Mouse (Mus musculus) monocyte, adult 59 days (primary cell): Measurements from ENCODE around the gene Mrpl10. TPM values are rescaled to one million over a fixed set of nuclear protein-coding genes. Genes with fewer than 3 reads are reported as not detected.

Experiments
- total RNA-seq, 2 experiments: library from RNA; stranded (reverse); gene quantifications; one replicate each; pipeline ENCODE4 v1.2.4; 2023

Gene Mrpl10
- total RNA-seq = 10 to 100 TPM; 38.5 to 41.1 TPM

DNA sequence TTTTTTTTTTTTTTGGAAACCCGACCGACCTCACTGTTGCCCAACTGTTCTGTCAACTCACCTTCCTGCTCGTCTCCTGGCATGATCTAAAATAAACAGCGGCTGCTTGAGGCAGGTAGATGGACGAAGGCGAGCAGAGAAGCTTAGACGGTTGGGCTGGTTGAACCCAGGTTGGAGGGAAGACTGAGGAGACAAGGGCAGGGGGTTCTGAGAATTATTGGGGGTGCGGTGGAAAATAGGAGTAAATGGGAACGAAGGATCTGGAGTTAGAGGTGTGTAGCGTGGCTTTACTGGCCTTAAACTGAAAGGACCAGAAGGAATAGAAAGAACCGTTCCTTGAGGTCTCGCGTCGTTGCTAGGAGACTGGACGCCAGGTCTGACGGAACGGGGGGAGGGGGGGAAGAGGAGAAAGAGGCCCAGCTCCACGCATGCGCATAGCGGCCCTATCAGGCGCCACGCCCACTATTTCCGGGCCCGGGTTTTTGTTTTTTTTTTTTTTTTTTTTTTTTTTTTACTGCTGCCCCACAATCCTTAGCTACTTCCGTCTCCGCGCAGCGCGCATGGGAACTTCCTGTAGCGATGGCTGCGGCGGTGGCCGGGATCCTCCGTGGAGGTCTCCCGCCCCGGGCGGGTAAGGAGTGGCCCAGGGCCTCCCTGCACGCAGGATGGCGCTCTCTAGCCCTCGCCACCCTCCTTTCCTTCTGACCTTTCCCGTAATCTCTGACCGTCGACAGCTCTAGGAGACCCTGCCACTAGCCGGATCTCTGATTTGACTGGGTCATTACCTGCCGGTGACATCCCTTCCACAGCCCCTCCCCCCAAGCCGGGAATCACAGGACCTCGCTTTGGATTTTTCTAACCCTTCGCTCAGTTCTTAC, at the start of gene Mrpl10, which contains the start of gene Lrrc46:
TSS of gene Mrpl10 (plus strand) at position 539 of the 878 bp plus-strand sequence.
TSS of gene Lrrc46 (minus strand) at position 386 of the 878 bp plus-strand sequence.

DNA sequence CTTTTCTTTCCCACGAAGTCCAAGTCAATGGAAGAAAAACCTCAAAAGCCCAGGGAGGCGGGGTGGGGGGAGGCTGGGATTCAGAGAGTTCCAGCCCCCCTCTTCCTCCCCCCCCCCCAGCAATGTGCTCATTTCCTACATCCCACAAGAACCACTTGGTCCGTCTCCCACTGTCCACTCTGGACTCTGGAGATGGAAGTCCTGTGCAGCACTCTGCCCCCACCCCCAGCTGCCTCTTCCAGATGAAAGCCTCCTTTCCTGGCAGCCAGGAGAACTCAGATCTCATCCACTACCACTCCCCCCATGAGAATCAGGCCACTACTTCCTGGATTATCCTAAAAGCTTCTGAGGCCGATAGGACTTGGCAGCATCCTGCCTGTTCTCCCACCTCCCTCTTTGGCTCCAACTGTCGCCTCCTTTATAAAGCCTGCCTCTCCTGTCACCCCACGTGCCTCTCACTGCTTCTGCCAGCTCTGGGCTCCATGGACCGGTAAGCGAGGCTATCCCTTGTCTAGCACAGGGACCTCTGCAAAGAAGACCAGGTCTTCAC, 28.2 kb upstream of the Mrpl10 start, which contains the start of gene Sp6:
TSS of gene Sp6 (plus strand) at position 274 of the 550 bp plus-strand sequence.

DNA sequence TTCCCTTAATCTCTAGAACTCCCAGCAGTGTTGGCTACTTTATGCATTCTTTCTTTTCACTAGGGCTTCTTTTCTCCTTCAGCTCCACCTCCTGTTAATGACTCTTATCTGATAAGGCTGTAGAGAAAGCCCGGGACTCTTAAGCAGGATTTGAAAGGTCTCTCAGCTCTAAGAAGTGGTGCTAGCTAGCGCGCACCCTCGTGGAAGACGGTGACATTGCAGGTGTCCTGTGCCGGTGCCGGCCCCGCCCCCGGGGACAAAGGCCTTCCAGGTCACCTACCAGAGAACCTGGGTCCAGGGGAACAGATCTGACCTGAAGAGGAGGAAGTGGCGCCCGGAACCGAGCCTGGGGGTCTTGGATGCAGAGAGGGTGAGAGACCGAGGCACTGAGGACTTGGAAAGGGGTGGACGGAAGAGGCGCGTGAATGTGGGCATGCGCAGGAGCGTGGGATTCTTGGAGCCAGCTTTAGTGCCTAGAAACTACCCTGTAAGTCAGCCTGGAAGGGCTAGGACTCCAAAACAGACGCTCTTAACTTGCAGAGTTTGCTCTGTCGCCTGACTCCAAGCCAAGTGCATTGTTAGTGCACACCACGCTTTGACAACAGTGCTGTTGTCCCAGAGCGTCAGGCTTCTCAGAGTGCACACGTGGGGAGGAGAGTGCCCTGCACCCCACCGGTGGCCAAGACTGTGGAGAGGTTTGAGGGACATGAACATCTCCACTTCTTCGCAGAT, 11.5 kb upstream of the Mrpl10 start, which contains the start of gene Scrn2:
TSS of gene Scrn2 (plus strand) at position 253 of the 732 bp plus-strand sequence.

DNA sequence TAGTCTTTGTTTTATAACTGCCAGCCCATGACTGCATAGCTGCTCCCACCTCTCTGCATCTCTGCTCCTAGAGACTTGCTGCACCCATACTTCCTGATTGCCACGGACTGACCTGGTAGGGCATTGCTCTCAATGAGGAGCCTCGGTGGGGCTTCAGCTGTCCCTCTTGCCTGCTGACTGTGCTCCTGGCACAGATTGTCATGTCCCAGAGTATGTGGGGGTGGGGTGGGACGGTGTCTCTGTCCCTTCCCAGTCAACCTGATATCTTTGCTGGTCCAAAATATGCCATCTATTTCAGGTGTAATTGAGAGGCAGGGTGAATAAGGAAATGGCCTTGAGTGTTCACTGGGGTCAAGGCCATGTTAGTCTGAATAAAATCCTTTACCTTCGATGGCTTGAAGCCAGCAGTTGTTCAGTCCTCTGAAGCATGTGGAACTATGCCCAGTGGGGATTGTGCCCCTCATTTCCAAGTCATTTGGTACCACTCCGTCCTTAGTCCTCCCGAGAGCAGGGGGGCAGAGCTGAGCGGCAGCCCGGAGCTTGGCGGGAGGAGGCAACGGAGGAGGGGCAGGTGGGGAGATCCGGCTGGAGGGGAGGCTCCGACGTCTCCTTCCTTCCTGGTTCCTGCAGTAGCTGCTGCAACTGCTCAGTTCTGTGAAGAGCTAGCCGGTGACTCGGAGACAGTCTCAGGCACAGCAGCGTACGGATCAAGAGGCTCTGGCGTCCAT, 9.0 kb downstream of the Mrpl10 start, which contains the start of gene Osbpl7:
TSS of gene Osbpl7 (plus strand) at position 413 of the 728 bp plus-strand sequence.

Other genes with a start within 250 kb of the Mrpl10 start
- 10 to 100 TPM; 59.8 to 96.1 TPM for gene Nfe2l1, start 211.6 kb upstream of the Mrpl10 start, total RNA-seq
- 1 to 10 TPM; 1.8 to 4.5 TPM for gene Copz2, start 191.7 kb upstream of the Mrpl10 start, total RNA-seq
- 10 to 100 TPM; 48.2 to 51.0 TPM for gene Cdk5rap3, start 125.1 kb upstream of the Mrpl10 start, total RNA-seq
- not detected for gene Prr15l, start 113.5 kb upstream of the Mrpl10 start, total RNA-seq
- 10 to 100 TPM; 23.0 to 23.8 TPM for gene Pnpo, start 97.6 kb upstream of the Mrpl10 start, total RNA-seq
- 10 to 100 TPM; 35.9 to 41.8 TPM for gene Sp2, start 58.6 kb upstream of the Mrpl10 start, total RNA-seq
- gene Sp6, start 28.2 kb upstream of the Mrpl10 start, total RNA-seq = not detected
- 1 to 10 TPM in 1 of 2 experiments, under 1 TPM in 1; 0.67 to 1.5 TPM for gene Scrn2, start 11.6 kb upstream of the Mrpl10 start, total RNA-seq
- not detected for gene Lrrc46, start 153 bp upstream of the Mrpl10 start, total RNA-seq
- gene Osbpl7, start 9.1 kb downstream of the Mrpl10 start, total RNA-seq = 10 to 100 TPM; 12.7 to 17.6 TPM
- under 1 TPM in 1 of 2 experiments, not detected in 1; 0.21 TPM for gene Tbx21, start 73.8 kb downstream of the Mrpl10 start, total RNA-seq
- 10 to 100 TPM; 46.7 to 50.4 TPM for gene Tbkbp1, start 109.9 kb downstream of the Mrpl10 start, total RNA-seq
- 10 to 100 TPM; 89.2 to 95.8 TPM for gene Kpnb1, start 146.3 kb downstream of the Mrpl10 start, total RNA-seq
- gene Npepps, start 239.1 kb downstream of the Mrpl10 start, total RNA-seq = 10 to 100 TPM; 59.1 to 59.2 TPM